Mouse (Mus musculus): Measurements from ENCODE around the gene Espl1. TPM values are rescaled to one million over a fixed set of nuclear protein-coding genes. Genes with fewer than 3 reads are reported as not detected.

The Espl1 gene
- total RNA-seq, 2 experiments from 2014 or later = 19.2 to 34.8 TPM

GRCm38 (mm10) chr15:102271441-102271840 lies 24.6 kb upstream of the Espl1 start:
- ATAC-seq (replicated peaks; ENCODE audit: poor library complexity) = no peak

GRCm38 (mm10) chr15:102273982-102274716 lies 21.9 kb upstream of the Espl1 start:
- ATAC-seq (replicated peaks; ENCODE audit: poor library complexity) = no peak

GRCm38 (mm10) chr15:102278726-102279091 lies 17.4 kb upstream of the Espl1 start:
- ATAC-seq (replicated peaks; ENCODE audit: poor library complexity) = no peak; the same call in 1 of the 2 replicates

GRCm38 (mm10) chr15:102279092-102279782 lies 16.8 kb upstream of the Espl1 start, which contains the start of gene Mfsd5:
Gene Mfsd5 (plus strand): TSS chr15:102279454.
- peak; percentile 89 for ATAC-seq (replicated peaks; ENCODE audit: poor library complexity)

GRCm38 (mm10) chr15:102279783-102280520 lies 16.1 kb upstream of the Espl1 start:
- ATAC-seq (replicated peaks; ENCODE audit: poor library complexity) = peak; percentile 7; the same call in 1 of the 2 replicates

- ATAC-seq (replicated peaks; ENCODE audit: poor library complexity) = no peak
Observed at GRCm38 (mm10) chr15:102280623-102281022, 15.4 kb upstream of the Espl1 start.

- ATAC-seq (replicated peaks; ENCODE audit: poor library complexity) = no peak
Observed at GRCm38 (mm10) chr15:102282463-102283292, 13.4 kb upstream of the Espl1 start.

- no peak for ATAC-seq (replicated peaks; ENCODE audit: poor library complexity)
Observed at GRCm38 (mm10) chr15:102283648-102284047, 12.4 kb upstream of the Espl1 start.

- ATAC-seq (replicated peaks; ENCODE audit: poor library complexity) = peak; percentile 77; the same call in 1 of the 2 replicates
Observed at GRCm38 (mm10) chr15:102287395-102287794, 8.7 kb upstream of the Espl1 start.

GRCm38 (mm10) chr15:102296368-102297006 lies 421 bp downstream of the Espl1 start:
- ATAC-seq (replicated peaks; ENCODE audit: poor library complexity) = no peak

- no peak for ATAC-seq (replicated peaks; ENCODE audit: poor library complexity)
Observed at GRCm38 (mm10) chr15:102302542-102302941, 6.5 kb downstream of the Espl1 start.

- no peak for ATAC-seq (replicated peaks; ENCODE audit: poor library complexity)
Observed at GRCm38 (mm10) chr15:102308717-102309116, 12.7 kb downstream of the Espl1 start.

- ATAC-seq (replicated peaks; ENCODE audit: poor library complexity) = no peak
Observed at GRCm38 (mm10) chr15:102310074-102310845, 14.2 kb downstream of the Espl1 start.

- peak; percentile 70 for ATAC-seq (replicated peaks; ENCODE audit: poor library complexity)
Observed at GRCm38 (mm10) chr15:102311489-102311888, 15.4 kb downstream of the Espl1 start.

- ATAC-seq (replicated peaks; ENCODE audit: poor library complexity) = no peak
Observed at GRCm38 (mm10) chr15:102315292-102315691, 19.2 kb downstream of the Espl1 start.

GRCm38 (mm10) chr15:102316263-102316662 lies 20.2 kb downstream of the Espl1 start:
- ATAC-seq (replicated peaks; ENCODE audit: poor library complexity) = peak; percentile 89

- no peak for ATAC-seq (replicated peaks; ENCODE audit: poor library complexity)
Observed at GRCm38 (mm10) chr15:102324654-102325473, 28.8 kb downstream of the Espl1 start.

GRCm38 (mm10) chr15:102326022-102326576 lies 30.0 kb downstream of the Espl1 start, which contains the start of gene Pfdn5:
Gene Pfdn5 (plus strand): TSS chr15:102326116.
- ATAC-seq (replicated peaks; ENCODE audit: poor library complexity) = peak; percentile 100
